Mouse (Mus musculus) spleen, adult 2 months (tissue): ENCODE data around the gene 4930563M21Rik. TPM values are rescaled to one million over a fixed set of nuclear protein-coding genes. Genes with fewer than 3 reads are reported as not detected.

Source experiments
- DNase-seq, 2 experiments: peaks; one replicate each; pipeline versions ENCODE4 v3.0.0 to v3.0.0-alpha.2; 2012 to 2021; ENCODE audit warnings: low spot score in 2 of 2, low read depth in 1 of 2
- H3K27ac ChIP-seq: fragments of 200-500 bp; 2 replicates; pipeline ENCODE4 v1.5.1; 2012; ENCODE audit warnings: low read length, inconsistent platforms; ENCODE audit not compliant: insufficient read depth
- H3K27me3 ChIP-seq: fragments of 200-500 bp; 2 replicates; pipeline ENCODE4 v1.6.1; 2012; ENCODE audit warnings: mild to moderate bottlenecking, moderate library complexity, low read length, inconsistent platforms; ENCODE audit not compliant: control insufficient read depth, insufficient read depth
- H3K36me3 ChIP-seq: fragments of 200-500 bp; 2 replicates; pipeline ENCODE4 v1.6.1; 2012; ENCODE audit warnings: mild to moderate bottlenecking, low read length, inconsistent platforms; ENCODE audit not compliant: control insufficient read depth, insufficient read depth
- H3K4me1 ChIP-seq: fragments of 200-500 bp; 2 replicates; pipeline ENCODE4 v1.6.1; 2011; ENCODE audit warnings: inconsistent platforms; ENCODE audit not compliant: control insufficient read depth, insufficient read depth, insufficient read length
- H3K4me3 ChIP-seq: fragments of 200-500 bp; 2 replicates; pipeline ENCODE4 v1.5.1; 2011; ENCODE audit warnings: mild to moderate bottlenecking, inconsistent platforms; ENCODE audit not compliant: insufficient read depth, insufficient read length; ENCODE audit errors: extremely low read depth
- CTCF ChIP-seq: fragments of 200-500 bp; IDR thresholded peaks from 2 replicates; pipeline ENCODE4 v1.5.1; 2011; ENCODE audit warnings: mild to moderate bottlenecking, inconsistent platforms; ENCODE audit not compliant: insufficient read depth, insufficient read length, insufficient replicate concordance; ENCODE audit errors: extremely low read depth
- POLR2A ChIP-seq: fragments of 200-500 bp; IDR thresholded peaks from 2 replicates; pipeline ENCODE4 v1.6.1; 2011; ENCODE audit warnings: low read depth, low read length, inconsistent platforms
- WGBS: fragments of 180-500 bp; shearing (Covaris S2); methylation state at CpG from one replicate; pipeline ENCODE4 v1.1.7; 2018; 5-methylcytosine and 5-hydroxymethylcytosine counted together
- polyA plus RNA-seq: library from polyadenylated mRNA; depleted of rRNA; stranded (reverse); fragments of >200 nt; gene quantifications from 2 replicates; pipeline ENCODE4 v1.2.3, GENCODE M21; 2012; rRNA removed

Gene 4930563M21Rik
- polyA plus RNA-seq, 1 experiment, result not detected

DNA sequence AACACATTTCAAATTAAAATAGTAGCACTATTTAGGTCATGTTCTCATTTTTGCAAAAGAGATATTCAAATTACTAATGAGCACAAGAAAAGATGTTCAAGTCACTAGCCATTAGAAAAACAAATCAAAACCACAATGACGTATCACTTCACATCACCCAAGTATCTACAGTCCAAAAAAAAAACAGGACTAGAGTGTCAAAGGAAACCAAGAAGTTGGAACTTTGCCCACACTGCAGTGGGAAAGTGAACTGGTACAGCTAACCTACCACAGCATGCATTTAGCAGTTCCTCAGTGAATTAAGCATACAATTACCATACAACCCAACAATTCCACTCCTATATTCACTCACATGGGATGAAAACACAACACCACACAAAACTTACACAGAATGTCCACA, 77.9 kb downstream of the 4930563M21Rik start:
- 37% methylated on average over 1 of the region's 1 CpGs for WGBS
- Histone ChIP-seq H3K4me1 (no peaks in the 10 kb centered on the region; the same call in 1 of the 2 replicates), H3K27me3 (no peaks in the 10 kb centered on the region), H3K27ac (no peak overlapping the region), H3K4me3 (no peak overlapping the region), H3K36me3 (no peaks in the 10 kb centered on the region)
- TF ChIP-seq POLR2A, result no peak
- no peak for TF ChIP-seq CTCF
- DNase-seq, result no peak

- H3K4me3 ChIP-seq, result no peak overlapping the region
- no peak overlapping the region for H3K27ac ChIP-seq
- no peak for DNase-seq
- H3K27me3 ChIP-seq, result no peaks in the 10 kb centered on the region
- no peak for TF ChIP-seq CTCF
- H3K36me3 ChIP-seq, result no peaks in the 10 kb centered on the region; the same call in 1 of the 2 replicates
- WGBS, result 92% methylated on average over 3 of the region's 3 CpGs
- no peaks in the 10 kb centered on the region for H3K4me1 ChIP-seq
These were observed 91.8 kb downstream of the 4930563M21Rik start for GRCm38 (mm10) chr9:55918579-55918978.

DNA sequence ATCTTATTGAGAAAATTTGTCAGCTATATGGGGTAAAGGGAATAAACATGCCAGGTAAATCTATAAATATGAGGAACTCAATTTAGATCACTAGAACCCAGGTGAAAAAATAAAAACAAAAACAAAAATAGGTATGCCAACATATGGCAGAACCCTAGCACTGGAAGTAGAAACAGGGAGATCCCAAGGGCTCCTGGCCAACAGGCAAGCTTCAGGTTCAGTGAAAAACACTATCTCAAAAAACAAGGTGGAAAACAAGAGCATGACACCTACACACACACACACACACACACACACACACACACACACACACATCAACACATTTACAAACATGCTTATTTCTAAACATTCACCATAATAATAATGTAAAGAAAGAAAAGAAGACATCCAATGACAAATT, 93.6 kb downstream of the 4930563M21Rik start:
- TF ChIP-seq CTCF, result no peak
- no peak for TF ChIP-seq POLR2A
- Histone ChIP-seq H3K27ac (no peak overlapping the region), H3K4me1 (no peaks in the 10 kb centered on the region), H3K4me3 (no peak overlapping the region), H3K27me3 (no peaks in the 10 kb centered on the region), H3K36me3 (no peaks in the 10 kb centered on the region; the same call in 1 of the 2 replicates)
- DNase-seq, result no peak

Other genes with a start within 250 kb of the 4930563M21Rik start
- gene Scaper, start 72.4 kb downstream of the 4930563M21Rik start, polyA plus RNA-seq, result 3.7 and 4.0 TPM in 2 replicates
- gene Rcn2, start 31.3 kb upstream of the 4930563M21Rik start, polyA plus RNA-seq, result 27.6 and 41.9 TPM in 2 replicates
- gene Pstpip1, start 79.4 kb upstream of the 4930563M21Rik start, polyA plus RNA-seq, result 51.8 and 65.0 TPM in 2 replicates
- gene Tspan3, start 154.9 kb upstream of the 4930563M21Rik start, polyA plus RNA-seq, result 55.6 and 74.8 TPM in 2 replicates